Mouse (Mus musculus) spleen, adult 2 months (tissue): Measurements from ENCODE around the gene Mafk.

Experiments used
- CTCF ChIP-seq: fragments of 200-500 bp; IDR thresholded peaks from 2 replicates; pipeline ENCODE4 v1.5.1; 2011; ENCODE audit warnings: mild to moderate bottlenecking, inconsistent platforms; ENCODE audit not compliant: insufficient read depth, insufficient read length, insufficient replicate concordance; ENCODE audit errors: extremely low read depth
- POLR2A ChIP-seq: fragments of 200-500 bp; IDR thresholded peaks from 2 replicates; pipeline ENCODE4 v1.6.1; 2011; ENCODE audit warnings: low read depth, low read length, inconsistent platforms

- TF ChIP-seq CTCF (no peak), POLR2A (no peak)
Observed at GRCm38 (mm10) chr5:139825947-139826346, 34.6 kb downstream of the Mafk start.
